Mouse (Mus musculus) midbrain, embryonic 15.5 days (tissue): ENCODE measurements around the gene Tradd. TPM values are rescaled to one million over a fixed set of nuclear protein-coding genes. Genes with fewer than 3 reads are reported as not detected.
A peak's percentile ranks its signal among the peaks of the same experiment; 100 is the strongest.

ENCODE experiments used
- ATAC-seq: fragments of 200-750 bp; cut with Nextera tagmentation; replicated peaks from 2 replicates; pipeline ENCODE4 v1.8.0; 2017; ENCODE audit warnings: moderate TSS enrichment
- H3K27ac ChIP-seq: fragments of 300-500 bp; sonication (generic); 2 replicates; pipeline ENCODE4 v1.5.1; 2015; ENCODE audit warnings: mild to moderate bottlenecking, inconsistent platforms
- H3K27me3 ChIP-seq: fragments of 300-500 bp; sonication (generic); replicated peaks from 2 replicates; pipeline ENCODE4 v1.6.1; 2015; ENCODE audit warnings: inconsistent platforms
- H3K36me3 ChIP-seq: fragments of 300-500 bp; sonication (generic); replicated peaks from 2 replicates; pipeline ENCODE4 v1.6.1; 2015; ENCODE audit warnings: inconsistent platforms
- H3K4me1 ChIP-seq: fragments of 300-500 bp; sonication (generic); 2 replicates; pipeline ENCODE4 v1.6.1; 2015; ENCODE audit warnings: inconsistent platforms
- H3K4me2 ChIP-seq: fragments of 300-500 bp; sonication (generic); 2 replicates; pipeline ENCODE4 v1.6.1; 2015; ENCODE audit warnings: inconsistent platforms, mild to moderate bottlenecking, moderate library complexity
- H3K4me3 ChIP-seq: fragments of 300-500 bp; sonication (generic); 2 replicates; pipeline ENCODE4 v1.5.1; 2015; ENCODE audit warnings: mild to moderate bottlenecking, inconsistent platforms
- H3K9ac ChIP-seq: fragments of 300-500 bp; sonication (generic); 2 replicates; pipeline ENCODE4 v1.6.1; 2015; ENCODE audit warnings: mild to moderate bottlenecking, inconsistent platforms
- H3K9me3 ChIP-seq: fragments of 300-500 bp; sonication (generic); 2 replicates; pipeline ENCODE4 v1.6.1; 2016; ENCODE audit warnings: inconsistent platforms
- WGBS: fragments of 180-500 bp; shearing (Covaris S2); methylation state at CpG from one replicate; pipeline ENCODE4 v1.1.7; 2015; ENCODE audit warnings: mixed read lengths; 5-methylcytosine and 5-hydroxymethylcytosine counted together
- polyA plus RNA-seq: library from polyadenylated mRNA; unstranded; fragments of >200 nt; fragmentation: Nextera tagmentation; extraction: Ambion mirVana; gene quantifications from 2 replicates; pipeline ENCODE4 v1.2.1, GENCODE M21; 2015

The Tradd gene
- polyA plus RNA-seq, 1 experiment from 2014 or later = 13.5 TPM

DNA sequence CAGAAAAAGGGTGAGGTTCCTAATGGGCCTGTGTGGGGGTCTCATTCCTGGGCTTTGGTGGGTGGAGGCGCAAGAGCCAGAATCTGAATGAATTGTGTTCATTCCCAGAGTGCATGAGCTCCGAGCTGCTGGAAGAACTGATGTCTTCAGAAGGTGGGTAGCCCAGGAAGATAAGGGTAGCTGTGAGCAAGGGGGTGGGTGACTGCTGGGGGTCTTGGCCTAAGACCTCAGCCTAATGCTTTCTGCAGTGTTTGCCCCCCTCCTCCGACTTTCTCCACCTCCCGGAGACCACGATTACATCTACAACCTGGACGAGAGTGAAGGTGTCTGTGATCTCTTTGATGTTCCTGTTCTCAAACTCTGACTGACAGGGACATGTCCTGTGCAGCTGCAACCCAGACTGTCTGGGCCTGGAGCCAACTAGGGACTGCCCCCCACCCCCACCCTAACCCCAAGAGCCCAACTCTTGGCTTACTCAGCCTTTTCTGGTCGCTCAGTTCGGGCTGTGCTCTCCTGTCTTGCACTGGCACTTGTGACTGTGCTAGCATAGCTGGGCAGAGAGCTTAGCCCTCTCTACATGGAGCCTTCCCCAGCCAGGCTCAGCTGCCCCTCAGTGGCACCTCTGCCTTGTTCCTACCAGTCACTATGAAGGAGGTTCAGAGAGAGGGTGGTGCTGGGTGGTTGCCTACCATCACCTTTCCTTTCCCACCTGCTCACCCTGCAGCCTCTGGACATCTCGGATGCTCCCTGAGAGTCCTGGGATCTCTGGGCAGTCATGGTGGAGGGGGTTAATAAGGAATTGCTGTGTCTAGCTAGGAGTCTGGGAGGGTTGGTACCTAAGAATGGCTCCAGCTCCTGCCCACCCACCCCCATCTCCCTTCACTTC lies 40.2 kb upstream of the Tradd start:
- WGBS = 60% methylated on average over 9 of the region's 9 CpGs
- peak; percentile 30 for ATAC-seq
- 0 out of 2 replicates have a peak overlapping the region, but pooled peaks have one; percentile 9 for H3K27ac ChIP-seq
- H3K9me3 ChIP-seq = no peaks in the 10 kb centered on the region
- no peak overlapping the region for H3K4me2 ChIP-seq
- H3K27me3 ChIP-seq = no peaks in the 10 kb centered on the region
- H3K9ac ChIP-seq = no peak overlapping the region
- H3K4me3 ChIP-seq = no peak overlapping the region
- peaks cover 41% of the 10 kb centered on the region for H3K36me3 ChIP-seq
- H3K4me1 ChIP-seq = peaks cover 11% of the 10 kb centered on the region

DNA sequence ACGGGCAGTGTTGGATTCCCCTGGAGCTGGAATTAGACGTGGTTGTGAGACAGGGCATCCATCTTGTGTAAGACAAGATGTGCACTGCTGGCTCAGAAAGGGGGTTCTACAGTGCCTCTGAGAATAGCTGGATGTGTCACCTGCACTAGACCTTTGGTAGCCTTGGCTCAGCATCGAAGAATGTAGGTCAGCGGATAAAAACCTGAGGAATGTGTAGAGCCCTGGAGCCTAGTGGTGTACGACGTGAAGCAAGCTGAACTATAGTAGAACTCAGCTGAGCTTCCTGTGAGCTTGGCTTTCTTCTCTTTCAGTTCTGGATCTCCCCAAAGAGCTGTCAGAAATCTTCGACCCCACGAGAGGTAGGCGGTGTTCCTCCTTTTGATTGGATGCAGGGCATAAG lies 39.5 kb upstream of the Tradd start:
- Histone ChIP-seq H3K27ac (no peak overlapping the region), H3K9ac (no peak overlapping the region), H3K27me3 (no peaks in the 10 kb centered on the region), H3K9me3 (no peaks in the 10 kb centered on the region), H3K36me3 (peaks cover 41% of the 10 kb centered on the region), H3K4me1 (peaks cover 16% of the 10 kb centered on the region), H3K4me2 (no peak overlapping the region), H3K4me3 (no peak overlapping the region)
- WGBS = 87% methylated on average over 9 of the region's 9 CpGs
- ATAC-seq = no peak

DNA sequence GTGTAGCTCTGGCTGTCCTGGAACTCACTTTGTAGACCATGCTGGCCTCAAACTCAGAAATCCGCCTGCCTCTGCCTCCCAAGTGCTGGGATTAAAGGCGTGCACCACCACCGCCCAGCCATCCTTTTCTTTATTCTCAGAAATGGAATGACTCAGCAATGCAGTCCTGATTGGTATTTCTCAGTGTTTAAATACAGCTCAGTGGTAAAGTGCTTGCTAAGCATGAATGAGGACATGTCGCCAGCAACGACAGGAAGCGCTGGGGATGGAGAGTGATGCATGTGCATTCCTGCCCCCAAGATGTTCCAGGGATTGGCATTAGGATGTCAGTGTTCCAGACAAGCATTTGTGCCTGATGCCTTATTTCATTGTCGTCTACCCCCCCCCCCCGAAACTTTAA lies 39.0 kb upstream of the Tradd start:
- Histone ChIP-seq H3K9me3 (no peaks in the 10 kb centered on the region), H3K9ac (no peak overlapping the region), H3K36me3 (peaks cover 41% of the 10 kb centered on the region), H3K27ac (no peak overlapping the region), H3K4me1 (peaks cover 20% of the 10 kb centered on the region), H3K27me3 (no peaks in the 10 kb centered on the region), H3K4me2 (no peak overlapping the region), H3K4me3 (no peak overlapping the region)
- WGBS = 89% methylated on average over 8 of the region's 8 CpGs
- ATAC-seq = no peak

DNA sequence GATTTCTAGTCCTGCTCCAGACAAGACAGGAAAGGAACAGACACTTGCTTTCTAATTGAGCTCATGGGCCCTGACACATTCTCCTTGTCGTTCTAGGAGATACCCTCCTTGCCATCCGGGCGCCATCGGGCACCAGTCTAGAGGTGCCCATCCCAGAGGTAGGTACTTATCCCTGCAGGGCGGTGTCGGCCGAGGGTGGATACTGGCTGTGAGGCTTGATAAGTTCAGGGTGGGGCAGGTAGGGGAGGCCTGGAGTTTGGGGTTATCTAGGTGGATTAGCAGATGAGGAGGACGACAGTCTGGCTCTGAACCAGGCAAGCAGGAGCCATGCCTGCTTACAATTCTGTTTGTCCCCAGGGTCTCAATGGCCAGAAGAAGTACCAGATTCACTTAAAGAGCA lies 35.6 kb upstream of the Tradd start:
- H3K4me2 ChIP-seq = no peak overlapping the region
- no peaks in the 10 kb centered on the region for H3K9me3 ChIP-seq
- H3K4me1 ChIP-seq = peaks cover 21% of the 10 kb centered on the region
- H3K9ac ChIP-seq = no peak overlapping the region
- H3K4me3 ChIP-seq = no peak overlapping the region
- H3K27ac ChIP-seq = no peak overlapping the region
- ATAC-seq = no peak
- no peaks in the 10 kb centered on the region for H3K27me3 ChIP-seq
- WGBS = 96% methylated on average over 8 of the region's 8 CpGs
- H3K36me3 ChIP-seq = peaks cover 34% of the 10 kb centered on the region

DNA sequence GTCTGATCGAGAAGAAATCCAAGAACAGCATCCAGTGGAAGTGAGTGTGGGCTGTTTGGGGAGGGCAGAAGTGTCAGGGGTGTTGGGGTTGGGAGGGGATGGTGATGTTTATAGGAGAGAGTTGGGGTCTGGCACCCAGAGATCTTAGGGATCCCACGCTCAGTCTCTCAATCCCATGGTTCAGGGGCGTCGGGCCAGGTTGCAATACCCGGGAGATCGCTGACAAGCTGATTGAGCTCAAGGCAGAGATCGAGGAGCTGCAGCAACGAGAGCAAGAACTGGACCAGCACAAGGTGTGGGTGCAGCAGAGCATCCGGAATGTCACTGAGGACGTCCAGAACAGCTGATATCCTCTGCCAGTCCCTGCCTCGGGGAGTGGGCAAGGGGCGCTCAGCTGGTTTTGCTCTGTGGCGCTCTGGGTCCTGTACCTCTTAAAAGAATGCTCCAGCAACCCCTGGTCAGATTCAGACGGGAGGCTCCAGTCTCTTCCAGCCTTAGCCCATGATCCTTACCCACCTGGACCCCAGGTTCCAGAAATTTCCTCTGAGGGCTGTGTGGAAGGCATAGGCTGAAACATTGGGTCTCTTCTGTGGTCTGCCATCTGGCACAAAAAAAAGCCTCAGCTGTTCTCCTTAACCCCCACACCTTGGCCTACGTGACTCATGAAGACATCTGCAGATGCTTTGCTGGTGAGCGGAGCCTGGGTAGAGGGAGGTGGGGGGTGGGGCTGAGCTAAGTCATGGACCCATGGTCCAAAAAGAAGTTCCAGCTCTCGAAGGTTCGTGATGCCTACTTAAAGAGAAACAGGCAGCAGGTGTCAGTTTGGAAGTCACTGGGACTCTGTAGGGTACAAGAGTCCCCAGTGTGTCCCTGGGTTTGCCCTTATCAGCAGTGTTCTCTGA lies 34.2 kb upstream of the Tradd start:
- no peak for ATAC-seq
- Histone ChIP-seq H3K27ac (no peak overlapping the region; the same call in 1 of the 2 replicates), H3K4me3 (peak overlapping the region; percentile 100), H3K9ac (peak overlapping the region; percentile 99), H3K27me3 (no peaks in the 10 kb centered on the region), H3K4me2 (peak overlapping the region; percentile 99), H3K4me1 (peaks cover 21% of the 10 kb centered on the region), H3K9me3 (no peaks in the 10 kb centered on the region), H3K36me3 (peaks cover 29% of the 10 kb centered on the region)
- WGBS = 61% methylated on average over 18 of the region's 18 CpGs

DNA sequence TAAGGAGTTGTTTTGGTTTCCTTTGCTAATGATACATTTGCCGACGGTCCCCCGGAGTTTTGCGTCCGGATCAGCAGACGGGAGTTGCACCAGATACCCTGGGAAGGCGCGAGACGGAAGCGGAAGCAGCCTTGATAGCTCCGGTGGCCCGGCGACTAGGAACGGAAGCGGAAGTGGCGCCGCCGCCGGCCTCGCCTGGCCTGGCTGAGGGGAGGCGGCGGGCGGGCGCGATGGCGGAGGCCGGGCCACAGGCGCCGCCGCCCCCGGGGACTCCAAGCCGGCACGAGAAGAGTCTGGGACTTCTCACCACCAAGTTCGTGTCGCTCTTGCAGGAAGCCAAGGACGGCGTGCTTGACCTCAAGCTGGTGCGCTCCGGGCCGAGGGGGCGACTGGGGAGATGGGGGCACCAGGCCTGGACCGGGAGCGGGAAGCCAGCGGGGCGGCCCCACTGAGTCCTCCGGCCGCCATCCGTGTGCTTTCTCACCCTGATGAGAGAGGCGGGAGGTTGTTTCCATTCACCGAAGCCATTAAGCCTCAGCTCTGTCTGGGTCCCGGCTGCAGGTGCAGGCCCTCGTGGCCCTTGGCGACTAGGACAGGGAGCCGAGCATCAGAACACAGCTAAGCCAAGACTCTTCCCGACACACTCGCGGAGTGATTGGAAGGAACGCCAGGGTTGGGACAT lies 33.2 kb upstream of the Tradd start, which contains the start of gene E2f4:
E2f4 (plus strand) TSS at position 153 of the 682 bp plus-strand sequence.
- Histone ChIP-seq H3K36me3 (peaks cover 24% of the 10 kb centered on the region), H3K27me3 (no peaks in the 10 kb centered on the region), H3K9me3 (no peaks in the 10 kb centered on the region), H3K4me3 (peak within 1 kb of the TSS; percentile 100), H3K4me1 (peaks cover 21% of the 10 kb centered on the region), H3K9ac (peak within 1 kb of the TSS; percentile 99), H3K4me2 (peak within 1 kb of the TSS; percentile 99), H3K27ac (peak within 1 kb of the TSS; percentile 74)
- ATAC-seq = peak; percentile 90
- under 1% methylated on average over 57 of the region's 58 CpGs for WGBS

DNA sequence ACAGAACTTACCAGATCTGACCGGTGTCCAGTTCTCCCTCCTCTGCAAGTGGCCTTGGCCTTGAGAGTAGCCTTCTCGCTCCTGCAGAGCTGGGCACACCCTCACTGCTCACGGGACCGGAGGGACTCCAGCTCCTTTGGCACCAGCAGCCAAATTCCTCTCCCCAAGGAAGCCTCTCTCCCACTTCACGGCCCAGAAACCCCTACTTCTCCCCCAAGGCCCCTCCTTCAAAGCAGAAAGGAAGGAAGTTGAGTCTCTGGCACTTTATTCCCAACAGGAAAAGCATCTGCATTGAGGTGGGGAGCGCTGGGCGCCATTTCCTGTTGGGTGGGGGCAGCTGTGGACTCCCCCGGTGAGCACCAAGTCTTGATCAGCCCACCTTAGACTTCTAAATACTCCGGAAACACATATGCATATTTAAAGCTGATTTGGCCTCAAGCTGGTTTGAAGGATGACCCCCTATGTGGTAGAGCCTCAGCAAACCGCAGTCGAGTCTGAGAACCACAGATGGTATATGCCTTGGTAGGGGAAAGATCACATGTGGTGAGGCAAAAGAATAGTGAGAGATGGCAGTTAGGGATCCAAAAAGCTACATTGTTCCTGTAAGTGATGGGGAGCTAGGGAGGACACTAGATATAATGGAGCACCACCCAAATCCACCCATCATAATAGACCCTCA lies 31.6 kb upstream of the Tradd start, which contains the start of gene Exoc3l:
Exoc3l (minus strand) TSS at position 207 of the 679 bp plus-strand sequence.
- ATAC-seq = no peak
- Histone ChIP-seq H3K4me3 (peak within 1 kb of the TSS; percentile 100; the same call in 1 of the 2 replicates), H3K27me3 (no peaks in the 10 kb centered on the region), H3K9ac (no peak within 1 kb of the TSS; the same call in 1 of the 2 replicates), H3K4me2 (peak within 1 kb of the TSS; percentile 99), H3K4me1 (peaks cover 21% of the 10 kb centered on the region), H3K36me3 (peaks cover 12% of the 10 kb centered on the region), H3K27ac (0 out of 2 replicates have a peak within 1 kb of the TSS, but pooled peaks have one; percentile 54), H3K9me3 (no peaks in the 10 kb centered on the region)
- 71% methylated on average over 11 of the region's 11 CpGs for WGBS

DNA sequence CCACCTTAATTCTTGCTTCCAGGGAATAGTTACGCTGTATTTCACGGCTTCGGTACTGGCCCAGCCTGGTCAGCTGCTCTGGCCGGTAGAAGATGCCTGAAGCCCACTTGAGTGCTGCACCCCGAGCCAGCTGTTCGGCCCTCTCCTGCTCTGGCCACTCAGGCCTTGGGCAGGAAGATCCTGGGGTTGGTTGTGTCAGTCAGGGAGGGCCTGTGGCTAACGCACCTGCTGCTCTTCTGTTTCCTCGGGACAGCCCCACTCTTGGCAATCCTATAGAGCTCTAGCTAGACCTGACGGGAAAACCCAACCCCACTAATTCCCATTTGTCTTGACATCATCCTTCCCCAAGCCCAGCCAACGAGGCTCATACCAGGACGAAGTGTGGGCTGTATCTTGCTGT lies 30.8 kb upstream of the Tradd start:
- no peak for ATAC-seq
- H3K4me1 ChIP-seq = peaks cover 29% of the 10 kb centered on the region
- no peaks in the 10 kb centered on the region for H3K27me3 ChIP-seq
- H3K27ac ChIP-seq = no peak overlapping the region
- peak overlapping the region; percentile 12; the same call in 1 of the 2 replicates for H3K4me2 ChIP-seq
- H3K36me3 ChIP-seq = peaks cover 5% of the 10 kb centered on the region
- WGBS = 67% methylated on average over 11 of the region's 11 CpGs
- no peaks in the 10 kb centered on the region for H3K9me3 ChIP-seq
- H3K4me3 ChIP-seq = no peak overlapping the region
- H3K9ac ChIP-seq = no peak overlapping the region

DNA sequence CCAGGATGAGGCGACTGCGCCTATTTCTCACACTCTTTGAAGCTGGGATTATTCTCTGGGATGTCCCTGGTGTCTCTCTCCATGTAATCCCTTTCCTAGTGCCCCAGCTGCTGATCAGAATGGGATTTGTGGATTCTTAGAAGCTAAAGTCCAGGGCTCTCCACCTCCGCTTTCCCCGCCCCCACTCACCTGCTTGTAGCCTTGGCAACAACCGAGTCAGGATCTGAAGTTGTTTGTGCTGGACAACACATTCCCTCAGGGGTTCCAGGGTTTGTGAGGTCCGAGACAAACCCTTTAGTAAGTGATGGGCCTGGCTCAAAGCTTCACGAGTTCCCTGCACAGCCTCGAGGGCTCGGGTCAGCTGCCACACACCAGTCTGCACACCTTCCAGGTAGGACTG lies 30.4 kb upstream of the Tradd start:
- no peak overlapping the region for H3K27ac ChIP-seq
- WGBS = 62% methylated on average over 9 of the region's 9 CpGs
- H3K27me3 ChIP-seq = no peaks in the 10 kb centered on the region
- H3K9ac ChIP-seq = no peak overlapping the region
- H3K4me2 ChIP-seq = peak overlapping the region; percentile 12; the same call in 1 of the 2 replicates
- no peak for ATAC-seq
- no peaks in the 10 kb centered on the region for H3K9me3 ChIP-seq
- peaks cover 34% of the 10 kb centered on the region for H3K4me1 ChIP-seq
- H3K36me3 ChIP-seq = peaks cover under 1% of the 10 kb centered on the region; the same call in 1 of the 2 replicates
- no peak overlapping the region for H3K4me3 ChIP-seq

DNA sequence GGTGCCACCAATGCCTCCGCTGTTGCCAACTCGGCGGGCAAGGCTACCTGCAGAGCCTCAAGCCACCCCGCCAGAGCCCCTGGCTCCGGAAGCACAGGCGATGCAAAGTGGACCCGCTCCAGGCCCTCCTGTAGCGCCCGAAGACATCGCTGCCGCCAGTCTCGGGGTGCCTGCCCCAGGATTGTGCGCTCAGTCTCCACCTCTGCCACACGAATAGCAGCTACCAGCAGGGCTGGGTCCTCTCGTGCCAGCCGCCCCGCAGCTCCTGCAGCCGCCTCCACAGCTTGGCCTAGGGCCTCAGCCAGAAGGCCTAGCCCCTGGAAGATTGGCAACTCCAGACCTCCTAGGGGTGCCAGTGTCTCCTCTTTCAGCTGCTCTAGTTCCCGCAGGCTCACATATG lies 29.0 kb upstream of the Tradd start:
- Histone ChIP-seq H3K4me1 (peaks cover 27% of the 10 kb centered on the region), H3K36me3 (no peaks in the 10 kb centered on the region), H3K4me2 (no peak overlapping the region), H3K4me3 (no peak overlapping the region), H3K27me3 (no peaks in the 10 kb centered on the region), H3K27ac (no peak overlapping the region), H3K9me3 (no peaks in the 10 kb centered on the region), H3K9ac (no peak overlapping the region)
- no peak for ATAC-seq
- WGBS = 69% methylated on average over 19 of the region's 19 CpGs

DNA sequence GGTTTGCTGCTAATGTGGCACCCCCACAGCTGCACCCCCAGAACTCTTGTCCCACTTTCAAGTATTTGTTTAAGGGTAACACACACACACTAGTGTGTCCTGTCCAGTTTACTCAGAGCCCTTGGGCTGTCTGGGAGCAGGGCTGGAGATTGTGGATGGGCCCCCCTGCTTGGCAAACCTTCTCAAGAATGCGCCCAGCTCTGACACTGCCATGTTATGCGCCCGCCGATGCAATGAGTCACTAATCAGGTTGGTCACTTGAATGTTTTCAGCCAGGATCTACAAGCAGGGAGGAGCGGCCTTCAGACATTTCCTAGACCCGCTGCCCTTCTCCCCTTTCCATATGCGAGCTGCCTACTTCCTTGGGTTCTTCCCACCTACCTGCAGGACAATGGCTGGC lies 28.1 kb upstream of the Tradd start:
- 88% methylated on average over 7 of the region's 7 CpGs for WGBS
- Histone ChIP-seq H3K4me3 (no peak overlapping the region), H3K27me3 (no peaks in the 10 kb centered on the region), H3K4me1 (peaks cover 32% of the 10 kb centered on the region), H3K36me3 (no peaks in the 10 kb centered on the region), H3K27ac (no peak overlapping the region), H3K4me2 (no peak overlapping the region), H3K9me3 (no peaks in the 10 kb centered on the region), H3K9ac (no peak overlapping the region)
- ATAC-seq = no peak
